Mouse (Mus musculus) heart, postnatal 0 days (tissue): ENCODE results near the gene Atp2b4. TPM values are rescaled to one million over a fixed set of nuclear protein-coding genes. Genes with fewer than 3 reads are reported as not detected.
"Not testable (repeated sequence)": the region's sequence is repeated elsewhere in the genome, so short reads cannot be mapped to it uniquely, and the experiment has no call there.

ENCODE experiments used
- ATAC-seq: fragments of 200-750 bp; cut with Nextera tagmentation; 2 replicates; pipeline ENCODE4 v1.8.0; 2017; ENCODE audit warnings: low read depth, moderate number of reproducible peaks, moderate library complexity; ENCODE audit not compliant: insufficient read depth
- DNase-seq: peaks from one replicate; pipeline ENCODE4 v3.0.0-alpha.2; 2016; ENCODE audit warnings: low spot score
- H3K27ac ChIP-seq: fragments of 300-500 bp; sonication (generic); 2 replicates; pipeline ENCODE4 v1.5.1; 2014; ENCODE audit warnings: low read depth, mild to moderate bottlenecking
- H3K27me3 ChIP-seq: fragments of 300-500 bp; sonication (generic); 2 replicates; pipeline ENCODE4 v1.6.1; 2014; ENCODE audit warnings: low read length, mixed read lengths; ENCODE audit not compliant: control insufficient read depth, insufficient read depth
- H3K36me3 ChIP-seq: fragments of 300-500 bp; sonication (generic); replicated peaks from 2 replicates; pipeline ENCODE4 v1.6.1; 2014; ENCODE audit warnings: low read length, mixed read lengths; ENCODE audit not compliant: control insufficient read depth, insufficient read depth
- H3K4me1 ChIP-seq: fragments of 300-500 bp; sonication (generic); 2 replicates; pipeline ENCODE4 v1.6.1; 2014; ENCODE audit warnings: antibody characterized with exemption; ENCODE audit not compliant: control insufficient read depth, insufficient read depth
- H3K4me2 ChIP-seq: fragments of 300-500 bp; sonication (generic); 2 replicates; pipeline ENCODE4 v1.6.1; 2014; ENCODE audit warnings: low read depth, mild to moderate bottlenecking, low read length, moderate library complexity
- H3K4me3 ChIP-seq: fragments of 300-500 bp; sonication (generic); 2 replicates; pipeline ENCODE4 v1.5.1; 2014; ENCODE audit warnings: low read depth, low read length
- H3K9ac ChIP-seq: fragments of 300-500 bp; sonication (generic); replicated peaks from 2 replicates; pipeline ENCODE4 v1.6.1; 2014; ENCODE audit warnings: low read depth, low read length, mixed read lengths
- H3K9me3 ChIP-seq: fragments of 300-500 bp; sonication (generic); replicated peaks from 2 replicates; pipeline ENCODE4 v1.6.1; 2016; ENCODE audit warnings: low read length; ENCODE audit not compliant: control insufficient read depth
- CTCF ChIP-seq: IDR thresholded peaks from 2 replicates; pipeline ENCODE4 v1.5.1; 2016; ENCODE audit warnings: antibody characterized with exemption, control low read depth, low read depth
- EP300 ChIP-seq: IDR thresholded peaks from 2 replicates; pipeline ENCODE4 v1.6.1; 2016; ENCODE audit warnings: antibody characterized with exemption, low read depth
- WGBS: fragments of 180-500 bp; shearing (Covaris S2); extraction: QIAGEN DNeasy Blood & Tissue Kit; methylation state at CpG from one replicate; pipeline ENCODE4 v1.1.7; 2014; 5-methylcytosine and 5-hydroxymethylcytosine counted together
- polyA plus RNA-seq: library from polyadenylated mRNA; unstranded; fragments of >200 nt; fragmentation: Nextera tagmentation; extraction: Ambion mirVana; gene quantifications from 2 replicates; pipeline ENCODE4 v1.2.1, GENCODE M21; 2015
- total RNA-seq: library from RNA; depleted of rRNA; stranded (reverse); fragments of >200 nt; gene quantifications from 2 replicates; pipeline ENCODE4 v1.2.3, GENCODE M21; 2014; ENCODE audit warnings: low replicate concordance

The Atp2b4 gene
- total and polyA plus RNA-seq, 2 experiments from 2014 or later = 5.0 to 34.5 TPM

- no peak overlapping the region for H3K27ac ChIP-seq
- DNase-seq (no peak), ATAC-seq (no peak)
- no peak for TF ChIP-seq CTCF
- no peak for TF ChIP-seq EP300
- 75% methylated on average over 7 of the region's 7 CpGs for WGBS
- no peak overlapping the region for H3K9ac ChIP-seq
- no peaks in the 10 kb centered on the region for H3K4me1 ChIP-seq
- no peaks in the 10 kb centered on the region for H3K9me3 ChIP-seq
- no peak overlapping the region for H3K4me3 ChIP-seq
- H3K36me3 ChIP-seq = no peaks in the 10 kb centered on the region
- H3K4me2 ChIP-seq = no peak overlapping the region
- H3K27me3 ChIP-seq = no peaks in the 10 kb centered on the region
These were observed 133.1 kb downstream of the Atp2b4 start for GRCm38 (mm10) chr1:133667721-133668120.

- not testable (repeated sequence) for ATAC-seq, H3K4me3 ChIP-seq, H3K9me3 ChIP-seq, H3K36me3 ChIP-seq, H3K9ac ChIP-seq, DNase-seq, H3K27me3 ChIP-seq, H3K27ac ChIP-seq, H3K4me1 ChIP-seq, H3K4me2 ChIP-seq
- WGBS = 83% methylated on average over 6 of the region's 8 CpGs
These were observed 135.1 kb downstream of the Atp2b4 start for GRCm38 (mm10) chr1:133665713-133666112.

GRCm38 (mm10) chr1:133664203-133664970 lies 136.5 kb downstream of the Atp2b4 start:
- Histone ChIP-seq H3K4me3 (no peak overlapping the region), H3K9me3 (no peaks in the 10 kb centered on the region), H3K9ac (no peak overlapping the region), H3K4me1 (peaks cover 6% of the 10 kb centered on the region), H3K27me3 (no peaks in the 10 kb centered on the region), H3K27ac (no peak overlapping the region), H3K4me2 (no peak overlapping the region), H3K36me3 (no peaks in the 10 kb centered on the region)
- no peak for DNase-seq
- no peak for ATAC-seq
- 80% methylated on average over 11 of the region's 11 CpGs for WGBS
- no peak for TF ChIP-seq EP300
- no peak for TF ChIP-seq CTCF

GRCm38 (mm10) chr1:133663427-133663826 lies 137.4 kb downstream of the Atp2b4 start:
- Histone ChIP-seq H3K9me3 (no peaks in the 10 kb centered on the region), H3K4me1 (peaks cover 15% of the 10 kb centered on the region), H3K27ac (no peak overlapping the region), H3K4me2 (no peak overlapping the region), H3K9ac (no peak overlapping the region), H3K27me3 (no peaks in the 10 kb centered on the region), H3K4me3 (no peak overlapping the region), H3K36me3 (peaks cover 6% of the 10 kb centered on the region; the same call in 1 of the 2 replicates)
- WGBS = 43% methylated on average over 4 of the region's 4 CpGs
- ATAC-seq (no peak), DNase-seq (peak; percentile 15)
- TF ChIP-seq EP300 (no peak), CTCF (no peak)

GRCm38 (mm10) chr1:133662941-133663340 lies 137.9 kb downstream of the Atp2b4 start:
- DNase-seq (no peak), ATAC-seq (no peak)
- WGBS = 94% methylated on average over 7 of the region's 7 CpGs
- no peak overlapping the region for H3K9ac ChIP-seq
- H3K4me2 ChIP-seq = no peak overlapping the region
- no peak overlapping the region for H3K4me3 ChIP-seq
- peaks cover 10% of the 10 kb centered on the region; the same call in 1 of the 2 replicates for H3K36me3 ChIP-seq
- no peaks in the 10 kb centered on the region for H3K9me3 ChIP-seq
- H3K27ac ChIP-seq = no peak overlapping the region
- no peak for TF ChIP-seq EP300
- no peak for TF ChIP-seq CTCF
- no peaks in the 10 kb centered on the region for H3K27me3 ChIP-seq
- H3K4me1 ChIP-seq = peaks cover 20% of the 10 kb centered on the region
